Mouse (Mus musculus): ENCODE data around the gene Slc25a19. TPM values are rescaled to one million over a fixed set of nuclear protein-coding genes. Genes with fewer than 3 reads are reported as not detected.

Slc25a19 gene
- total and polyA plus RNA-seq, 2 experiments from 2014 or later, result 34.3 to 51.7 TPM

- Histone ChIP-seq H3K36me3 (ENCODE audit: insufficient read depth) (peaks cover 93% of the 10 kb centered on the region), H3K4me1 (ENCODE audit: insufficient read depth) (no peaks in the 10 kb centered on the region), H3K4me3 (ENCODE audit: low read depth, low read length) (no peak overlapping the region), H3K27me3 (ENCODE audit: insufficient read depth, low read length) (no peaks in the 10 kb centered on the region), H3K9me3 (ENCODE audit: low read length) (no peaks in the 10 kb centered on the region), H3K4me2 (ENCODE audit: low read depth) (no peak overlapping the region), H3K9ac (no peak overlapping the region), H3K27ac (ENCODE audit: low read depth, low read length) (no peak overlapping the region)
- WGBS, result 82% methylated on average over 10 of the region's 10 CpGs
- ATAC-seq (0 out of 2 replicates have a peak, but pooled peaks have one; percentile 17), DNase-seq (no peak)
- no peak for TF ChIP-seq CTCF (IDR thresholded peaks at IDR 0.05; ENCODE audit: low read depth)
These were observed 45.0 kb downstream of the Slc25a19 start for GRCm38 (mm10) chr11:115582913-115583606.

- H3K27me3 ChIP-seq (ENCODE audit: insufficient read depth, low read length), result no peaks in the 10 kb centered on the region
- no peaks in the 10 kb centered on the region for H3K4me1 ChIP-seq (ENCODE audit: insufficient read depth)
- DNase-seq (no peak), ATAC-seq (no peak)
- H3K36me3 ChIP-seq (ENCODE audit: insufficient read depth), result peaks cover 60% of the 10 kb centered on the region
- no peak overlapping the region for H3K4me3 ChIP-seq (ENCODE audit: low read depth, low read length)
- TF ChIP-seq CTCF (IDR thresholded peaks at IDR 0.05; ENCODE audit: low read depth), result no peak
- no peak overlapping the region for H3K9ac ChIP-seq
- no peak overlapping the region for H3K4me2 ChIP-seq (ENCODE audit: low read depth)
- no peak overlapping the region for H3K27ac ChIP-seq (ENCODE audit: low read depth, low read length)
- H3K9me3 ChIP-seq (ENCODE audit: low read length), result no peaks in the 10 kb centered on the region
These were observed 49.0 kb downstream of the Slc25a19 start for GRCm38 (mm10) chr11:115579080-115579479.

- Histone ChIP-seq H3K36me3 (ENCODE audit: insufficient read depth) (peaks cover 30% of the 10 kb centered on the region), H3K4me3 (ENCODE audit: low read depth, low read length) (peak overlapping the region; percentile 73), H3K9me3 (ENCODE audit: low read length) (no peaks in the 10 kb centered on the region), H3K9ac (peak overlapping the region; percentile 69), H3K4me1 (ENCODE audit: insufficient read depth) (0 out of 2 replicates have a peak, but pooled peaks cover 7% of the 10 kb centered on the region), H3K27me3 (ENCODE audit: insufficient read depth, low read length) (no peaks in the 10 kb centered on the region), H3K27ac (ENCODE audit: low read depth, low read length) (no peak overlapping the region), H3K4me2 (ENCODE audit: low read depth) (peak overlapping the region; percentile 63)
- WGBS, result 21% methylated on average over 7 of the region's 7 CpGs
- ATAC-seq (no peak), DNase-seq (no peak)
- TF ChIP-seq CTCF (IDR thresholded peaks at IDR 0.05; ENCODE audit: low read depth), result no peak
These were observed 63.1 kb downstream of the Slc25a19 start for GRCm38 (mm10) chr11:115564961-115565360.

Other genes starting within 250 kb of the Slc25a19 start
- gene Cdr2l, start 246.4 kb downstream of the Slc25a19 start, total RNA-seq (2014; rRNA removed), result 43.0 and 45.8 TPM in 2 replicates
- gene Cdr2l, start 246.4 kb downstream of the Slc25a19 start, polyA plus RNA-seq (2015; fragmentation: Nextera tagmentation; extraction: Ambion mirVana), result 14.4 and 16.9 TPM in 2 replicates
- gene Mrpl58, start 224.5 kb downstream of the Slc25a19 start, total RNA-seq (2014; rRNA removed), result 82.1 and 86.1 TPM in 2 replicates
- gene Mrpl58, start 224.5 kb downstream of the Slc25a19 start, polyA plus RNA-seq (2015; fragmentation: Nextera tagmentation; extraction: Ambion mirVana), result 201 and 203 TPM in 2 replicates
- gene Atp5h, start 208.3 kb downstream of the Slc25a19 start, total RNA-seq (2014; rRNA removed), result 339 and 418 TPM in 2 replicates
- gene Atp5h, start 208.3 kb downstream of the Slc25a19 start, polyA plus RNA-seq (2015; fragmentation: Nextera tagmentation; extraction: Ambion mirVana), result 808 and 932 TPM in 2 replicates
- gene Kctd2, start 208.2 kb downstream of the Slc25a19 start, total RNA-seq (2014; rRNA removed), result 31.7 TPM in 2 replicates
- gene Kctd2, start 208.2 kb downstream of the Slc25a19 start, polyA plus RNA-seq (2015; fragmentation: Nextera tagmentation; extraction: Ambion mirVana), result 27.1 and 29.3 TPM in 2 replicates
- not detected in 2 replicates for gene Trim80, start 187.8 kb downstream of the Slc25a19 start, total RNA-seq (2014; rRNA removed)
- gene Trim80, start 187.8 kb downstream of the Slc25a19 start, polyA plus RNA-seq (2015; fragmentation: Nextera tagmentation; extraction: Ambion mirVana), result not detected in 2 replicates
- gene Slc16a5, start 165.8 kb downstream of the Slc25a19 start, total RNA-seq (2014; rRNA removed), result not detected in 2 replicates
- gene Slc16a5, start 165.8 kb downstream of the Slc25a19 start, polyA plus RNA-seq (2015; fragmentation: Nextera tagmentation; extraction: Ambion mirVana), result 0.06 and 0.07 TPM in 2 replicates
- 11.2 and 14.2 TPM in 2 replicates for gene Armc7, start 152.6 kb downstream of the Slc25a19 start, total RNA-seq (2014; rRNA removed)
- 8.5 and 11.2 TPM in 2 replicates for gene Armc7, start 152.6 kb downstream of the Slc25a19 start, polyA plus RNA-seq (2015; fragmentation: Nextera tagmentation; extraction: Ambion mirVana)
- 59.6 and 84.6 TPM in 2 replicates for gene Nt5c, start 136.4 kb downstream of the Slc25a19 start, total RNA-seq (2014; rRNA removed)
- gene Nt5c, start 136.4 kb downstream of the Slc25a19 start, polyA plus RNA-seq (2015; fragmentation: Nextera tagmentation; extraction: Ambion mirVana), result 136 and 143 TPM in 2 replicates
- 1,009 and 1,140 TPM in 2 replicates for gene Jpt1, start 113.9 kb downstream of the Slc25a19 start, total RNA-seq (2014; rRNA removed)
- gene Jpt1, start 113.9 kb downstream of the Slc25a19 start, polyA plus RNA-seq (2015; fragmentation: Nextera tagmentation; extraction: Ambion mirVana), result 1,672 and 1,955 TPM in 2 replicates
- 795 and 821 TPM in 2 replicates for gene Sumo2, start 92.0 kb downstream of the Slc25a19 start, total RNA-seq (2014; rRNA removed)
- 1,185 and 1,251 TPM in 2 replicates for gene Sumo2, start 92.0 kb downstream of the Slc25a19 start, polyA plus RNA-seq (2015; fragmentation: Nextera tagmentation; extraction: Ambion mirVana)
- gene Nup85, start 63.9 kb downstream of the Slc25a19 start, total RNA-seq (2014; rRNA removed), result 62.6 and 90.3 TPM in 2 replicates
- 66.2 and 78.7 TPM in 2 replicates for gene Nup85, start 63.9 kb downstream of the Slc25a19 start, polyA plus RNA-seq (2015; fragmentation: Nextera tagmentation; extraction: Ambion mirVana)
- 34.6 and 46.3 TPM in 2 replicates for gene Mrps7, start 24.4 kb downstream of the Slc25a19 start, total RNA-seq (2014; rRNA removed)
- gene Mrps7, start 24.4 kb downstream of the Slc25a19 start, polyA plus RNA-seq (2015; fragmentation: Nextera tagmentation; extraction: Ambion mirVana), result 74.1 and 78.1 TPM in 2 replicates
- 34.0 and 34.5 TPM in 2 replicates for gene Gga3, start 24.2 kb downstream of the Slc25a19 start, total RNA-seq (2014; rRNA removed)
- 15.2 and 18.5 TPM in 2 replicates for gene Gga3, start 24.2 kb downstream of the Slc25a19 start, polyA plus RNA-seq (2015; fragmentation: Nextera tagmentation; extraction: Ambion mirVana)
- 12.2 and 16.9 TPM in 2 replicates for gene Mif4gd, start 15.3 kb downstream of the Slc25a19 start, total RNA-seq (2014; rRNA removed)
- gene Mif4gd, start 15.3 kb downstream of the Slc25a19 start, polyA plus RNA-seq (2015; fragmentation: Nextera tagmentation; extraction: Ambion mirVana), result 14.4 and 19.4 TPM in 2 replicates
- gene Grb2, start 80.3 kb upstream of the Slc25a19 start, total RNA-seq (2014; rRNA removed), result 88.2 and 91.9 TPM in 2 replicates
- gene Grb2, start 80.3 kb upstream of the Slc25a19 start, polyA plus RNA-seq (2015; fragmentation: Nextera tagmentation; extraction: Ambion mirVana), result 153 and 162 TPM in 2 replicates
- 16.7 and 19.3 TPM in 2 replicates for gene Tmem94, start 137.1 kb upstream of the Slc25a19 start, total RNA-seq (2014; rRNA removed)
- gene Tmem94, start 137.1 kb upstream of the Slc25a19 start, polyA plus RNA-seq (2015; fragmentation: Nextera tagmentation; extraction: Ambion mirVana), result 12.1 and 14.9 TPM in 2 replicates
- 14.5 and 14.7 TPM in 2 replicates for gene Caskin2, start 185.3 kb upstream of the Slc25a19 start, total RNA-seq (2014; rRNA removed)
- 4.5 and 6.1 TPM in 2 replicates for gene Caskin2, start 185.3 kb upstream of the Slc25a19 start, polyA plus RNA-seq (2015; fragmentation: Nextera tagmentation; extraction: Ambion mirVana)
- gene Tsen54, start 186.4 kb upstream of the Slc25a19 start, total RNA-seq (2014; rRNA removed), result 23.5 and 25.5 TPM in 2 replicates
- gene Tsen54, start 186.4 kb upstream of the Slc25a19 start, polyA plus RNA-seq (2015; fragmentation: Nextera tagmentation; extraction: Ambion mirVana), result 16.8 and 18.1 TPM in 2 replicates
- 2.7 and 4.0 TPM in 2 replicates for gene Llgl2, start 195.8 kb upstream of the Slc25a19 start, total RNA-seq (2014; rRNA removed)
- gene Llgl2, start 195.8 kb upstream of the Slc25a19 start, polyA plus RNA-seq (2015; fragmentation: Nextera tagmentation; extraction: Ambion mirVana), result 0.72 and 1.1 TPM in 2 replicates
- gene Myo15b, start 230.1 kb upstream of the Slc25a19 start, total RNA-seq (2014; rRNA removed), result not detected in 2 replicates
- 0.01 TPM in 1 of 2 replicates, not detected in the other for gene Myo15b, start 230.1 kb upstream of the Slc25a19 start, polyA plus RNA-seq (2015; fragmentation: Nextera tagmentation; extraction: Ambion mirVana)

All from forebrain, postnatal 0 days (tissue).